Mouse (Mus musculus): ENCODE measurements around the gene Pi16. TPM values are rescaled to one million over a fixed set of nuclear protein-coding genes. Genes with fewer than 3 reads are reported as not detected.
"Not testable (repeated sequence)": the region's sequence is repeated elsewhere in the genome, so short reads cannot be mapped to it uniquely, and the experiment has no call there.

The Pi16 gene
- polyA plus RNA-seq, 1 experiment from 2014 or later, result 0.18 TPM

DNA sequence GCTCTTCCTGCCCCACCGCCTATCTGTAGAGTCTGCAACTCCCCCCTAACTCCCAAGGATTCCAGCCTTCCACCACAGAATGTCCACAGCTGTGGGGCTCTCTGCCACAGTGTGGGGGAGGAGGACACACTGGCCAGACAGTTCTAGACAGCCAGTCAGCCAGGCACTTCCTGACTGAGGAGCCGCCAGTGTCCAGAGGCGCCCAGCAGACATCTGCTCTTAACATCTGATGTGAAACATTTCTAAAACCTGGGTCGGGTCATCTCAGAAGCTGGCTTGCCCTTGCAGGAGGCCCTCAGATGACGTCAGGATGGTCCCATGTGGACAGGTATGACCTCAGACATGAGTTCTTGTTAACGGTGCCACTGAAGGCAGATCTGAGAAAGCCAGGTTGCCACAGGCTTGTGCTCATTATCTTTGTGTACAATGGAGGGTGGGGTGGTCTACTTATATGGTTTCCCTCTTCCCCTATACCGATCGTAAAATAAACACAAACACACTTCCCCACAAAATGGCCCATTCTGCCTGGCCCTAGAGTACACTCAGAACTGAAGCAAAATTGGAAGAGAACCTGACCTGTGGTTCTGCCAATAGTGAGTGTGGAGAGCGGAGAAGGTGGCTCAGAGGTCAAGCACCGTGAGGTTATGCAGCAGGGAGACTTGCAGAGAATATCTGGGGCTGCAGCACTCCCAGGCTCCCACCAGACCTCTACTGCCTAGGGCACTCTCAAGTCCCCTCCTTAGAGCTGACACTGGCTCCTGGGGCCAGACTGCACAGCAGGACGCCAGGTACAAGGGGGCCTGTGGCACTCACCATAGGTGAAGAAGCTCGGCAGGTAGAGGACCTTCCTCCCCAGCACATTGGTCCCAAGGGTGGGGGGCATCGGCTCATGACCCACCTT is 24.8 kb downstream of the Pi16 start:
- H3K4me2 ChIP-seq (ENCODE audit: low read length), result peak overlapping the region; percentile 22; the same call in 1 of the 2 replicates
- H3K9ac ChIP-seq (ENCODE audit: low read length), result no peak overlapping the region
- WGBS, result 28% methylated on average over 13 of the region's 13 CpGs
- DNase-seq (ENCODE audit: low spot score) (peak; percentile 71), ATAC-seq (replicated peaks; ENCODE audit: low FRiP score, low TSS enrichment, low read depth) (peak; percentile 60)
- peak overlapping the region; percentile 80 for H3K27ac ChIP-seq (ENCODE audit: low read depth)
- no peaks in the 10 kb centered on the region for H3K9me3 ChIP-seq (ENCODE audit: control insufficient read depth, low read length)
- H3K36me3 ChIP-seq (ENCODE audit: control insufficient read depth, insufficient read depth, low read length), result peaks cover 51% of the 10 kb centered on the region
- peaks cover 30% of the 10 kb centered on the region for H3K4me1 ChIP-seq (replicated peaks; ENCODE audit: control insufficient read depth, insufficient read depth, low read length)
- H3K27me3 ChIP-seq (replicated peaks; ENCODE audit: control insufficient read depth, insufficient read depth, low read length), result no peaks in the 10 kb centered on the region
- no peak overlapping the region for H3K4me3 ChIP-seq (ENCODE audit: low read depth, low read length)

DNA sequence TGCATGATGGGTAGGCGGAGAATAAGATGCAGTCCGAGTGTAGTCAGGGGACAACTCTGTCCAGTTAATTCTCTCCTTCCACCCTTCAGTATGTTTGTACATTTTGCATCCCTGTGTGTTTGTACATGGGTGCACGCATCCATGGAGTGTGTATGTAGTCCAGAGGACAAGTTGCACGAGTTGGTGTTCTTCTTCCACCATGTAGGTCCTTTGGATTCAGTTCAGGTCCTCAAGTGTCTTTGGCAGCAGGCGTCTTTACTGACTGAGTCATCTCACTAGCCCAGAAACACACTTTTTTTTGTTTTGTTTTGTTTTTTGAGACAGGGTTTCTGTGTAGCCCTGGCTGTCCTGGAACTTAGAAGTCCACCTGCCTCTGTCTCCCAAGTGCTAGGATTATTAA is 25.8 kb downstream of the Pi16 start:
- Histone ChIP-seq H3K36me3 (ENCODE audit: control insufficient read depth, insufficient read depth, low read length) (peaks cover 42% of the 10 kb centered on the region), H3K9ac (ENCODE audit: low read length) (no peak overlapping the region), H3K4me2 (ENCODE audit: low read length) (no peak overlapping the region), H3K27ac (ENCODE audit: low read depth) (no peak overlapping the region), H3K9me3 (ENCODE audit: control insufficient read depth, low read length) (no peaks in the 10 kb centered on the region), H3K4me3 (ENCODE audit: low read depth, low read length) (no peak overlapping the region), H3K27me3 (replicated peaks; ENCODE audit: control insufficient read depth, insufficient read depth, low read length) (no peaks in the 10 kb centered on the region), H3K4me1 (replicated peaks; ENCODE audit: control insufficient read depth, insufficient read depth, low read length) (peaks cover 32% of the 10 kb centered on the region)
- DNase-seq (ENCODE audit: low spot score) (no peak), ATAC-seq (replicated peaks; ENCODE audit: low FRiP score, low TSS enrichment, low read depth) (no peak)
- 80% methylated on average over 5 of the region's 5 CpGs for WGBS

DNA sequence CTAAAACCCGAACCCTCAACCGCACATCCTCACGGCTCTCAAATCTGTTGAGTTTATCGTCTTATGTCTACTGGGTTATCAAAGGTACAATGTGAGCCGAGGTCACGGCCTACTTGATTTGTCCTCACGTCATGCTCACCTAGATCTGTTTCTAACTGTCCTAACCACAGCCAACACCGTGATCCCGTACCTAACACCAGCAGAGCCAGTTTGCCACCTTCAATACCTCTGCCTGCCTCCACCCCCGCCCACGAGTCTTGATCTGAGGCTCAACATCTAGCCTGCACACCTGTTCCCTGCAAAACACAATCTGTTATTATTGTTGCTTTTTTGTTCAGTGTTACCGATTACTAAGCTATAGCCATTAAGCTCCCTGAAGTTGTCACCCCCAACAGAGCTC is 27.8 kb downstream of the Pi16 start:
- Histone ChIP-seq H3K27ac (ENCODE audit: low read depth) (no peak overlapping the region), H3K36me3 (ENCODE audit: control insufficient read depth, insufficient read depth, low read length) (peaks cover 21% of the 10 kb centered on the region), H3K9ac (ENCODE audit: low read length) (no peak overlapping the region), H3K9me3 (ENCODE audit: control insufficient read depth, low read length) (no peaks in the 10 kb centered on the region), H3K4me2 (ENCODE audit: low read length) (no peak overlapping the region; the same call in 1 of the 2 replicates), H3K27me3 (replicated peaks; ENCODE audit: control insufficient read depth, insufficient read depth, low read length) (no peaks in the 10 kb centered on the region), H3K4me1 (replicated peaks; ENCODE audit: control insufficient read depth, insufficient read depth, low read length) (peaks cover 36% of the 10 kb centered on the region), H3K4me3 (ENCODE audit: low read depth, low read length) (no peak overlapping the region)
- WGBS, result 92% methylated on average over 12 of the region's 12 CpGs
- DNase-seq (ENCODE audit: low spot score) (no peak), ATAC-seq (replicated peaks; ENCODE audit: low FRiP score, low TSS enrichment, low read depth) (no peak)

DNA sequence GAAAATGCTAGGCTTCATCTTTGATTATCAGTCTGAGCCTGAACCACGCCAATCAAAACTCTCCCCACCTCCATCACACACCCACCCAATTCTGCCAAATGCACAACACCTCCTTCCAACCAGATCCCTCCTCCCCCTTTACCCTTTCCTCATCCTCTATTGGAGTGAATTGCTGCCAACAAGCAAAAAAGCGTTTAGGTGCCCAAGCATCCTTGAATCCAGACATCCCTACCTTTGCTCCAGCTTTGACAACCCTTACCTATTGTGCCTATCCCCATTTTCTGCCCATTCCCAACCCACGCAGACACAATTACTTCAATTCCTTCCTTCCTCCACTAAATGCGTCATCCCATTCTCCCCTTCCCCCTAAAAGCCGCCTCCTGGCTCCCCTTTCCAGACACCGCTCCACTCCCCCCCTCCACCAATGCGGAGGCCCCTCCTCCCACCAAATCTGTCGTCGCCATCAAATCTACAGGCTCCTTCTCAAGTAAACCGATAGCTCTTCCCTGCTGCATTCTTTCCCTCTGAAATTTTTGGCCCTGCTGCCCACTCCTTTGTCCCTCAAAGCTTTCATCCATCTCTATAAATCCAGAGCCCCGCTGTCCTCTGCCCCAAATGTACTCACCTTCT is 29.1 kb downstream of the Pi16 start:
- 6% methylated on average over 11 of the region's 11 CpGs for WGBS
- peaks cover 19% of the 10 kb centered on the region for H3K36me3 ChIP-seq (ENCODE audit: control insufficient read depth, insufficient read depth, low read length)
- ATAC-seq (replicated peaks; ENCODE audit: low FRiP score, low TSS enrichment, low read depth) (no peak), DNase-seq (ENCODE audit: low spot score) (peak; percentile 65)
- H3K4me3 ChIP-seq (ENCODE audit: low read depth, low read length), result peak overlapping the region; percentile 82
- H3K9me3 ChIP-seq (ENCODE audit: control insufficient read depth, low read length), result no peaks in the 10 kb centered on the region
- no peaks in the 10 kb centered on the region for H3K27me3 ChIP-seq (replicated peaks; ENCODE audit: control insufficient read depth, insufficient read depth, low read length)
- H3K4me1 ChIP-seq (replicated peaks; ENCODE audit: control insufficient read depth, insufficient read depth, low read length), result peaks cover 26% of the 10 kb centered on the region
- H3K4me2 ChIP-seq (ENCODE audit: low read length), result peak overlapping the region; percentile 66
- peak overlapping the region; percentile 88 for H3K27ac ChIP-seq (ENCODE audit: low read depth)
- peak overlapping the region; percentile 88 for H3K9ac ChIP-seq (ENCODE audit: low read length)

DNA sequence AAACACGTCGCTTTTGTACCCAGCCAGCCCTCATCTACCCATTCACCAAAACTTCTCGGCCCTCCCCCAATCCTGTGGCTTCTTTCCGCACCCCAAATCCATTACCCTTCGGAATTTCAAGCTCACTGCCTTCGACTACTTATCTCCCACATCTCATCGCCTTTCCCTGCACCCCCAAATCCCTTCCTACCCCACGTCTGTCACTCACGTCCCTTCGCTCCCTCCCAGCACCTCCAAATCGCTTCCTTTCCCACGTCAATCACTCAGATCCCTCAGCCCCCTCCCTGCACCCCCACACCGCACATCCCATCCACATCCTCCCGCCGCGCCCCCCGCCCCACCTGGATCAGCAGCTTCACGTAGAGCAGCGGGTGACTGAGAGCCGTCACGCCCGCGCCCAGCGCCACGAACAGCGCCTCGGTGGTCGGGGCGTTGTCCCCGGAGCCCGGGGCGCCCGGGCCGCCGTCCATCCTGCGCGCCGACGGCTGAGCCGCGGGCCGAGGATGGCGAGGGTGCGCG is 29.7 kb downstream of the Pi16 start:
- H3K9me3 ChIP-seq (ENCODE audit: control insufficient read depth, low read length), result no peaks in the 10 kb centered on the region
- DNase-seq (ENCODE audit: low spot score) (peak; percentile 65), ATAC-seq (replicated peaks; ENCODE audit: low FRiP score, low TSS enrichment, low read depth) (peak; percentile 41)
- H3K27ac ChIP-seq (ENCODE audit: low read depth), result peak overlapping the region; percentile 88
- peaks cover 19% of the 10 kb centered on the region for H3K36me3 ChIP-seq (ENCODE audit: control insufficient read depth, insufficient read depth, low read length)
- peaks cover 20% of the 10 kb centered on the region for H3K4me1 ChIP-seq (replicated peaks; ENCODE audit: control insufficient read depth, insufficient read depth, low read length)
- no peaks in the 10 kb centered on the region for H3K27me3 ChIP-seq (replicated peaks; ENCODE audit: control insufficient read depth, insufficient read depth, low read length)
- peak overlapping the region; percentile 88 for H3K9ac ChIP-seq (ENCODE audit: low read length)
- under 1% methylated on average over 45 of the region's 45 CpGs for WGBS
- peak overlapping the region; percentile 66 for H3K4me2 ChIP-seq (ENCODE audit: low read length)
- H3K4me3 ChIP-seq (ENCODE audit: low read depth, low read length), result peak overlapping the region; percentile 82

- Histone ChIP-seq H3K9me3 (ENCODE audit: control insufficient read depth, low read length) (no peaks in the 10 kb centered on the region), H3K27ac (ENCODE audit: low read depth) (peak within 1 kb of the TSS; percentile 88), H3K36me3 (ENCODE audit: control insufficient read depth, insufficient read depth, low read length) (peaks cover 19% of the 10 kb centered on the region), H3K9ac (ENCODE audit: low read length) (peak within 1 kb of the TSS; percentile 88), H3K4me2 (ENCODE audit: low read length) (peak within 1 kb of the TSS; percentile 66), H3K4me1 (replicated peaks; ENCODE audit: control insufficient read depth, insufficient read depth, low read length) (peaks cover 16% of the 10 kb centered on the region), H3K27me3 (replicated peaks; ENCODE audit: control insufficient read depth, insufficient read depth, low read length) (no peaks in the 10 kb centered on the region), H3K4me3 (ENCODE audit: low read depth, low read length) (peak within 1 kb of the TSS; percentile 82)
- WGBS, result under 1% methylated on average over 49 of the region's 53 CpGs
- DNase-seq (ENCODE audit: low spot score) (peak; percentile 99), ATAC-seq (replicated peaks; ENCODE audit: low FRiP score, low TSS enrichment, low read depth) (peak; percentile 97)
These were observed 30.3 kb downstream of the Pi16 start, which contains the start of gene Mtch1 for GRCm38 (mm10) chr17:29347645-29348256. TSS of gene Mtch1 (minus strand) at chr17:29347934.

GRCm38 (mm10) chr17:29348996-29349395 is 31.5 kb downstream of the Pi16 start:
- Histone ChIP-seq H3K27me3 (replicated peaks; ENCODE audit: control insufficient read depth, insufficient read depth, low read length) (no peaks in the 10 kb centered on the region), H3K27ac (ENCODE audit: low read depth) (no peak overlapping the region), H3K36me3 (ENCODE audit: control insufficient read depth, insufficient read depth, low read length) (peaks cover 9% of the 10 kb centered on the region; the same call in 1 of the 2 replicates), H3K9ac (ENCODE audit: low read length) (no peak overlapping the region), H3K9me3 (ENCODE audit: control insufficient read depth, low read length) (no peaks in the 10 kb centered on the region), H3K4me3 (ENCODE audit: low read depth, low read length) (no peak overlapping the region), H3K4me2 (ENCODE audit: low read length) (no peak overlapping the region), H3K4me1 (replicated peaks; ENCODE audit: control insufficient read depth, insufficient read depth, low read length) (peaks cover 16% of the 10 kb centered on the region)
- DNase-seq (ENCODE audit: low spot score) (no peak), ATAC-seq (replicated peaks; ENCODE audit: low FRiP score, low TSS enrichment, low read depth) (no peak)
- WGBS, result 71% methylated on average over 2 of the region's 2 CpGs

GRCm38 (mm10) chr17:29351056-29351455 is 33.6 kb downstream of the Pi16 start:
- 78% methylated on average over 5 of the region's 5 CpGs for WGBS

More at GRCm38 (mm10) chr17:29351056-29351455, 33.6 kb downstream of the Pi16 start:
- H3K4me2 ChIP-seq (ENCODE audit: low read length); ATAC-seq (replicated peaks; ENCODE audit: low FRiP score, low TSS enrichment, low read depth); H3K9ac ChIP-seq (ENCODE audit: low read length); H3K36me3 ChIP-seq (ENCODE audit: control insufficient read depth, insufficient read depth, low read length); H3K4me3 ChIP-seq (ENCODE audit: low read depth, low read length); DNase-seq (ENCODE audit: low spot score); H3K27ac ChIP-seq (ENCODE audit: low read depth); H3K27me3 ChIP-seq (replicated peaks; ENCODE audit: control insufficient read depth, insufficient read depth, low read length); H3K9me3 ChIP-seq (ENCODE audit: control insufficient read depth, low read length): not testable (repeated sequence)
- H3K4me1 ChIP-seq (replicated peaks; ENCODE audit: control insufficient read depth, insufficient read depth, low read length), result peaks cover 24% of the 10 kb centered on the region
